Mouse (Mus musculus) forebrain, embryonic 11.5 days (tissue): ENCODE measurements around the gene Casr. TPM values are rescaled to one million over a fixed set of nuclear protein-coding genes. Genes with fewer than 3 reads are reported as not detected.

ENCODE experiments used
- ATAC-seq: fragments of 200-750 bp; cut with Nextera tagmentation; replicated peaks from 2 replicates; pipeline ENCODE4 v1.8.0; 2017; ENCODE audit warnings: moderate TSS enrichment; ENCODE audit not compliant: low FRiP score
- DNase-seq: peaks from one replicate; pipeline ENCODE4 v3.0.0-alpha.2; 2017; ENCODE audit warnings: low spot score
- H3K27ac ChIP-seq: fragments of 300-500 bp; sonication (generic); 2 replicates; pipeline ENCODE4 v1.5.1; 2014; ENCODE audit warnings: low read depth, low read length
- H3K27me3 ChIP-seq: fragments of 300-500 bp; sonication (generic); 2 replicates; pipeline ENCODE4 v1.6.1; 2014; ENCODE audit warnings: mild to moderate bottlenecking, low read length, mixed read lengths; ENCODE audit not compliant: control insufficient read depth, insufficient read depth
- H3K36me3 ChIP-seq: fragments of 300-500 bp; sonication (generic); 2 replicates; pipeline ENCODE4 v1.6.1; 2014; ENCODE audit warnings: mild to moderate bottlenecking, low read length, moderate library complexity, mixed read lengths; ENCODE audit not compliant: control insufficient read depth, insufficient read depth
- H3K4me1 ChIP-seq: fragments of 300-500 bp; sonication (generic); replicated peaks from 2 replicates; pipeline ENCODE4 v1.6.1; 2014; ENCODE audit warnings: low read length, mixed read lengths; ENCODE audit not compliant: control insufficient read depth, insufficient read depth
- H3K4me2 ChIP-seq: fragments of 300-500 bp; sonication (generic); 2 replicates; pipeline ENCODE4 v1.6.1; 2014; ENCODE audit warnings: low read depth, mild to moderate bottlenecking, low read length, moderate library complexity, mixed read lengths; ENCODE audit not compliant: severe bottlenecking
- H3K4me3 ChIP-seq: fragments of 300-500 bp; sonication (generic); 2 replicates; pipeline ENCODE4 v1.5.1; 2014; ENCODE audit warnings: low read depth, low read length
- H3K9ac ChIP-seq: fragments of 300-500 bp; sonication (generic); 2 replicates; pipeline ENCODE4 v1.6.1; 2014; ENCODE audit warnings: low read length
- H3K9me3 ChIP-seq: fragments of 300-500 bp; sonication (generic); 2 replicates; pipeline ENCODE4 v1.6.1; 2016; ENCODE audit warnings: low read length, mixed read lengths; ENCODE audit not compliant: control insufficient read depth
- WGBS: fragments of 180-500 bp; shearing (Covaris S2); extraction: QIAGEN DNeasy Blood & Tissue Kit; methylation state at CpG from one replicate; pipeline ENCODE4 v1.1.7; 2014; 5-methylcytosine and 5-hydroxymethylcytosine counted together
- polyA plus RNA-seq: library from polyadenylated mRNA; unstranded; fragments of >200 nt; fragmentation: Nextera tagmentation; extraction: Ambion mirVana; gene quantifications from 2 replicates; pipeline ENCODE4 v1.2.1, GENCODE M21; 2014

Casr gene
- polyA plus RNA-seq = 0.13 TPM in 1 of 2 replicates, not detected in the other

- no peaks in the 10 kb centered on the region for H3K36me3 ChIP-seq
- peaks cover 7% of the 10 kb centered on the region; the same call in 1 of the 2 replicates for H3K4me1 ChIP-seq
- no peak within 1 kb of the TSS for H3K27ac ChIP-seq
- peak within 1 kb of the TSS; percentile 41 for H3K4me3 ChIP-seq
- DNase-seq (peak; percentile 56), ATAC-seq (peak; percentile 46)
- peak within 1 kb of the TSS; percentile 94 for H3K4me2 ChIP-seq
- 1% methylated on average over 36 of the region's 36 CpGs for WGBS
- peak within 1 kb of the TSS; percentile 55 for H3K9ac ChIP-seq
- peaks cover 5% of the 10 kb centered on the region for H3K27me3 ChIP-seq
- no peaks in the 10 kb centered on the region for H3K9me3 ChIP-seq
These were observed at the start of gene Casr for GRCm38 (mm10) chr16:36561386-36562338. Gene Casr (minus strand): TSS chr16:36562141.

- H3K9me3 ChIP-seq = no peaks in the 10 kb centered on the region
- H3K36me3 ChIP-seq = no peaks in the 10 kb centered on the region
- 83% methylated on average over 3 of the region's 3 CpGs for WGBS
- H3K27ac ChIP-seq = no peak overlapping the region
- ATAC-seq (no peak), DNase-seq (no peak)
- H3K27me3 ChIP-seq = no peaks in the 10 kb centered on the region
- H3K9ac ChIP-seq = no peak overlapping the region
- no peaks in the 10 kb centered on the region for H3K4me1 ChIP-seq
- no peak overlapping the region for H3K4me3 ChIP-seq
- H3K4me2 ChIP-seq = no peak overlapping the region
These were observed 40.7 kb upstream of the Casr start for GRCm38 (mm10) chr16:36602632-36603031.

GRCm38 (mm10) chr16:36598265-36598664, 36.3 kb upstream of the Casr start:
- no peaks in the 10 kb centered on the region for H3K36me3 ChIP-seq
- no peak overlapping the region for H3K4me3 ChIP-seq
- H3K27me3 ChIP-seq = no peaks in the 10 kb centered on the region
- no peak for DNase-seq
- no peaks in the 10 kb centered on the region for H3K9me3 ChIP-seq
- no peak overlapping the region for H3K4me2 ChIP-seq
- no peak overlapping the region for H3K9ac ChIP-seq
- WGBS = 81% methylated on average over 4 of the region's 4 CpGs
- H3K4me1 ChIP-seq = no peaks in the 10 kb centered on the region
- H3K27ac ChIP-seq = no peak overlapping the region
- ATAC-seq = no peak

- no peak overlapping the region for H3K4me2 ChIP-seq
- no peak overlapping the region for H3K27ac ChIP-seq
- H3K9me3 ChIP-seq = no peaks in the 10 kb centered on the region
- H3K9ac ChIP-seq = no peak overlapping the region
- no peak overlapping the region for H3K4me3 ChIP-seq
- no peaks in the 10 kb centered on the region for H3K36me3 ChIP-seq
- WGBS = 85% methylated on average over 10 of the region's 10 CpGs
- no peaks in the 10 kb centered on the region for H3K4me1 ChIP-seq
- H3K27me3 ChIP-seq = no peaks in the 10 kb centered on the region
- ATAC-seq = no peak
- DNase-seq = no peak
These were observed 34.9 kb upstream of the Casr start for GRCm38 (mm10) chr16:36596671-36597410.

GRCm38 (mm10) chr16:36589898-36590297, 28.0 kb upstream of the Casr start:
- H3K4me3 ChIP-seq = no peak overlapping the region
- H3K27ac ChIP-seq = no peak overlapping the region
- H3K4me2 ChIP-seq = no peak overlapping the region
- H3K9ac ChIP-seq = no peak overlapping the region
- no peaks in the 10 kb centered on the region for H3K36me3 ChIP-seq
- 76% methylated on average over 1 of the region's 1 CpGs for WGBS
- H3K9me3 ChIP-seq = no peaks in the 10 kb centered on the region
- no peaks in the 10 kb centered on the region for H3K4me1 ChIP-seq
- ATAC-seq = no peak
- no peak for DNase-seq
- no peaks in the 10 kb centered on the region for H3K27me3 ChIP-seq

GRCm38 (mm10) chr16:36587971-36588370, 26.0 kb upstream of the Casr start:
- ATAC-seq (no peak), DNase-seq (no peak)
- Histone ChIP-seq H3K9me3 (no peaks in the 10 kb centered on the region), H3K4me1 (no peaks in the 10 kb centered on the region), H3K4me3 (no peak overlapping the region), H3K27me3 (no peaks in the 10 kb centered on the region), H3K27ac (no peak overlapping the region), H3K9ac (no peak overlapping the region), H3K36me3 (no peaks in the 10 kb centered on the region), H3K4me2 (no peak overlapping the region)
- WGBS = 84% methylated on average over 4 of the region's 4 CpGs

GRCm38 (mm10) chr16:36582073-36582472, 20.1 kb upstream of the Casr start:
- Histone ChIP-seq H3K4me3 (no peak overlapping the region), H3K36me3 (no peaks in the 10 kb centered on the region), H3K27me3 (no peaks in the 10 kb centered on the region), H3K27ac (no peak overlapping the region), H3K4me1 (no peaks in the 10 kb centered on the region), H3K4me2 (no peak overlapping the region), H3K9me3 (no peaks in the 10 kb centered on the region), H3K9ac (no peak overlapping the region)
- WGBS = 49% methylated on average over 3 of the region's 3 CpGs
- DNase-seq (no peak), ATAC-seq (no peak)

- no peaks in the 10 kb centered on the region for H3K27me3 ChIP-seq
- no peak overlapping the region for H3K27ac ChIP-seq
- ATAC-seq (no peak), DNase-seq (no peak)
- WGBS = 82% methylated on average over 8 of the region's 8 CpGs
- no peak overlapping the region for H3K4me2 ChIP-seq
- H3K36me3 ChIP-seq = no peaks in the 10 kb centered on the region
- no peaks in the 10 kb centered on the region for H3K9me3 ChIP-seq
- H3K9ac ChIP-seq = no peak overlapping the region
- H3K4me1 ChIP-seq = no peaks in the 10 kb centered on the region
- no peak overlapping the region for H3K4me3 ChIP-seq
These were observed 10.0 kb upstream of the Casr start for GRCm38 (mm10) chr16:36571942-36572341.
